Mouse (Mus musculus): Measurements from ENCODE around the gene Hcar1.

GRCm38 (mm10) chr5:123854511-123854910 lies 25.3 kb downstream of the Hcar1 start:
- TF ChIP-seq CTCF (IDR thresholded peaks at IDR 0.05; ENCODE audit: control insufficient read depth, insufficient read depth, low read length) (no peak), POLR2A (IDR thresholded peaks at IDR 0.05; ENCODE audit: borderline replicate concordance, control insufficient read depth, low read depth, low read length) (no peak)
